Mouse (Mus musculus) ES-E14 (cell line): ENCODE measurements around the gene LTO1. TPM values are rescaled to one million over a fixed set of nuclear protein-coding genes. Genes with fewer than 3 reads are reported as not detected.

ENCODE experiments used
- DNase-seq: peaks from one replicate; pipeline ENCODE4 v3.0.0-alpha.2; 2013; ENCODE audit warnings: low read depth, low spot score
- H3K27ac ChIP-seq: 2 replicates; pipeline ENCODE4 v1.5.1; 2012; ENCODE audit warnings: low read depth, mild to moderate bottlenecking, low read length, moderate library complexity, mixed read lengths; ENCODE audit not compliant: poor library complexity, insufficient read depth, severe bottlenecking
- H3K36me3 ChIP-seq: 2 replicates; pipeline ENCODE4 v1.6.1; 2012; ENCODE audit warnings: mild to moderate bottlenecking, low read length, moderate library complexity, mixed read lengths; ENCODE audit not compliant: control insufficient read depth, poor library complexity, insufficient read depth, severe bottlenecking
- H3K4me1 ChIP-seq, 2 experiments: fragments of 150-350 bp in 1 of 2; sonication (generic) in 1 of 2; 2 replicates each; pipeline ENCODE4 v1.6.1; 2012; ENCODE audit warnings: low read length in 2 of 2, mild to moderate bottlenecking in 1 of 2, mixed read lengths in 1 of 2; ENCODE audit not compliant: control insufficient read depth in 2 of 2, insufficient read depth in 2 of 2, poor library complexity in 1 of 2
- H3K4me3 ChIP-seq, 2 experiments: fragments of 150-350 bp in 1 of 2; sonication (generic) in 1 of 2; 2 replicates each; pipeline ENCODE4 v1.5.1; 2012; ENCODE audit warnings: low read length in 2 of 2, low read depth in 1 of 2, mild to moderate bottlenecking in 1 of 2, mixed read lengths in 1 of 2; ENCODE audit not compliant: insufficient read depth in 1 of 2, poor library complexity in 1 of 2, severe bottlenecking in 1 of 2
- H3K9ac ChIP-seq: 2 replicates; pipeline ENCODE4 v1.6.1; 2012; ENCODE audit warnings: low read depth, mild to moderate bottlenecking, low read length, mixed read lengths; ENCODE audit not compliant: poor library complexity, insufficient read depth, severe bottlenecking
- H3K9me3 ChIP-seq: fragments of 150-350 bp; sonication (generic); 2 replicates; pipeline ENCODE4 v1.6.1; 2012; ENCODE audit warnings: low read depth, mild to moderate bottlenecking, low read length; ENCODE audit not compliant: control insufficient read depth, insufficient read depth
- CHD2 ChIP-seq: IDR thresholded peaks from 2 replicates; pipeline ENCODE4 v1.6.1; 2014; ENCODE audit warnings: mild to moderate bottlenecking, low read depth, low read length, inconsistent platforms
- HCFC1 ChIP-seq: IDR thresholded peaks from 2 replicates; pipeline ENCODE4 v1.6.1; 2012; ENCODE audit warnings: low read length, inconsistent platforms, borderline replicate concordance; ENCODE audit not compliant: insufficient read depth
- MAFK ChIP-seq: IDR thresholded peaks from 2 replicates; pipeline ENCODE4 v1.6.1; 2014; ENCODE audit warnings: mild to moderate bottlenecking, low read depth, low read length, inconsistent platforms; ENCODE audit not compliant: insufficient read depth
- ZC3H11A ChIP-seq: IDR thresholded peaks from 2 replicates; pipeline ENCODE4 v1.6.1; 2012; ENCODE audit warnings: low read depth, mild to moderate bottlenecking, inconsistent platforms, low read length, borderline replicate concordance
- ZNF384 ChIP-seq: IDR thresholded peaks from 2 replicates; pipeline ENCODE4 v1.6.1; 2012; ENCODE audit warnings: low read depth, low read length, inconsistent platforms
- in situ Hi-C, 2 experiments: fragments of 600-800 bp; cut with MboI; formaldehyde crosslinking; loops; one replicate each; pipeline ENCODE4 v1.15.1; 2025; ENCODE audit warnings: low sequenced_read_pairs in 2 of 2, inconsistent platforms in 1 of 2; ENCODE audit not compliant: unreplicated experiment in 2 of 2
- total RNA-seq: library from RNA; depleted of rRNA; stranded (reverse); fragments of 300-350 nt; gene quantifications from 2 replicates; pipeline ENCODE4 v1.2.3, GENCODE M21; 2012

Gene LTO1
- total RNA-seq, 1 experiment: 23.9 TPM

DNA sequence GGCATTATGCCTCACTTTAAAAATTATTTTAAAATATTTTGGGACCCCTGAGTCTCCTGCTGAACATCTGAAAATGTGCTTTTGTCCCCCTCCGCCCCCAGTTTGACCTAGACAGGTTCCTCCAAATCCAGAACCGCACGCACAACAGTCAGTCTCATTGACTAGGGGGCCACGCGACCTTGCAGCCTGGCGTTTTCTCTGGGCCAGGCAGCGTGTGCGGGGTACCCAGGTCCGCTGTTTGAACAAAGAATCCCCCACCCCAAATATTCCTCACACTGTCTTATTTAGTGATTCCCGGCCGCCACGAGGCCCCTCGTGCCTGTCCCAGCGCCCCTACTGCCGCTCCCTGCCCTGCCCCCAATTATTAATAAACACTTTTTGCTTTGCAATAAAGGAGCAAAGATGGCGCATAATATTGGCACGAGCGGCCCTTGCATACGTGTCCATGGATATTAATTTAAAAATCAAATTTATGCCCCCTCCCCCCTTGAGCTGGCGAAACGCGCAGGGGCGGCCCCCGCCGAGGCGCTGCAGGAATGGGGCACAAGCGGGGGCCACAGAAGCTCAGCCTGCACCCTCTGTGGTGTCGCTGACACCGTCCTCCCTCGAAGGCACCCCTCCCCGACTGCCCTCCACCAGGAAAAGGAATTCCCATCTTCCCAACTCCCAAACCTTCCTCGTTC is 23.9 kb downstream of the LTO1 start:
- in situ Hi-C loops: loop anchor here (5.0 to 10.0 kb wide), 3 partner anchors 176 to 306 kb away; no protein-coding TSS in a partner anchor
- TF ChIP-seq MAFK: no peak
- TF ChIP-seq HCFC1: no peak
- no peak for TF ChIP-seq ZC3H11A
- TF ChIP-seq ZNF384: no peak
- TF ChIP-seq CHD2: no peak
- no peaks in the 10 kb centered on the region; a peak in 2 of 4 replicates for H3K4me1 ChIP-seq
- no peak for DNase-seq
- H3K27ac ChIP-seq: no peak overlapping the region
- no peaks in the 10 kb centered on the region for H3K9me3 ChIP-seq
- H3K9ac ChIP-seq: peak overlapping the region; percentile 76
- peak overlapping the region; percentile 75 to 82 for H3K4me3 ChIP-seq
- H3K36me3 ChIP-seq: peaks cover 39% of the 10 kb centered on the region

DNA sequence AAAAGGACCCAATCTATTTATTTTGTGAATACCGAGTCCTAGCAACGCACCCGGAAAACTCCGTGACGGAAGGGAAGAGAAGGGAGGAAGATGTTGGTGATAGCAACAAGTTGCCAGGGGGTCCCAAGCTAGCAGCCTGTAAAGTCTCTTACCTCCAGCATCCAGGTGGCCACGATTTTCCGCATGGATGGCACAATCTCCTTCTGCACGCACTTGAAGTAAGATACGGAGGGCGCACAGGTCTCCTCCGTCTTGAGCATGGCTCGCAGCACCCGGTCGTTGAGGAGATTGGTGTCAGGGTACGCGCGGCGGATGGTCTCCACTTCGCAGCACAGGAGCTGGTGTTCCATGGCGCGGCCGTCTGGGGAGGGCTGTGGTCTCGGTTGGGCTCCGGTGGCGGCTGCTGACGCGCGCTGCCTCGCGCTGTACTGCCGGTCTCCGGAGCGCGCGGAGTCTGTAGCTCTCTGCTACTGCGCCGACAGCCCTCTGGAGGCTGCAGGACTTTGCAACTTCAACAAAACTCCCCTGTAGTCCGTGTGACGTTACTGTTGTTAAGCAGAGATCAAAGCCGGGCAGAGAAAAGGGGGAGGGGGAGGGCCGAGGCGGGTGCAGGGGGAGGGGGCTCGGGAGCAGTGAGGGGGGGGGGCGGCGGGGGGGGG is 24.6 kb downstream of the LTO1 start, which contains the start of gene Ccnd1:
TSS of gene Ccnd1 (minus strand) at position 582 of the 659 bp plus-strand sequence.
- peak; percentile 71 for DNase-seq
- in situ Hi-C loops: loop anchor here (5.0 to 10.0 kb wide), 3 partner anchors 175 to 305 kb away; no protein-coding TSS in a partner anchor
- Histone ChIP-seq H3K4me3 (peak within 1 kb of the TSS; percentile 75 to 82), H3K36me3 (peaks cover 33% of the 10 kb centered on the region), H3K27ac (peak within 1 kb of the TSS; percentile 97), H3K9me3 (no peaks in the 10 kb centered on the region), H3K4me1 (no peaks in the 10 kb centered on the region; a peak in 2 of 4 replicates), H3K9ac (peak within 1 kb of the TSS; percentile 84)
- TF ChIP-seq CHD2 (no peak), MAFK (no peak), ZNF384 (no peak), HCFC1 (no peak), ZC3H11A (no peak)

DNA sequence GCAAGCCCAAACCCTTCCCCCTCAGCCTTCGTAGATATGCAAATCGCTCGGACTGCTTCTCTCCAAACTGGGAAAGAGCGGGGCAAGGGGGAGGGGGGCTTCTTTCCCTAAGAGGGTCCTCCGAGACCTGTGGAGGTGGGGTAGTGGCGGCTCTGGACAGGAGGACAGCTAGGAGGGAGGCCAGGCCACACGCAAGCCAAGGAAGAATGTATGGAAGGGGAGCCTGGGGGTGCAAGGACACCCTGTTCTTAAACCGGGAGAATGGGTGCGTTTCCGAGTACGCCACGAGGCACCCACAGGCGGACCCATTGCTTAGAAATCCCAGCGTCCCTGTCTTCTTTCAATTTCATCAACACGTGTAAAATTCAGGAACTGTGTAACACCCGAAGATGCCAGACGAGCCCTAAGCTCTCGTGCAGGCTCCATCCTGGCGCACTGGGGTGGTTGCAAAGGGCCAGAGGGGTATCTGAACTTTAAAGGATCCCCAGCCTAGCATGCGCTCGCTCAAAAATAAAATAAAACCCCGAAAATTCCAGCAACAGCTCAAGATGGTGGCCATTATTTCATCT is 25.2 kb downstream of the LTO1 start:
- Histone ChIP-seq H3K4me1 (no peaks in the 10 kb centered on the region; a peak in 2 of 4 replicates), H3K36me3 (peaks cover 26% of the 10 kb centered on the region), H3K4me3 (peak overlapping the region; percentile 64 to 75), H3K9me3 (no peaks in the 10 kb centered on the region), H3K27ac (peak overlapping the region; percentile 97), H3K9ac (peak overlapping the region; percentile 84)
- in situ Hi-C loops: no loop called here
- DNase-seq: no peak
- no peak for TF ChIP-seq ZNF384
- TF ChIP-seq HCFC1: no peak

DNA sequence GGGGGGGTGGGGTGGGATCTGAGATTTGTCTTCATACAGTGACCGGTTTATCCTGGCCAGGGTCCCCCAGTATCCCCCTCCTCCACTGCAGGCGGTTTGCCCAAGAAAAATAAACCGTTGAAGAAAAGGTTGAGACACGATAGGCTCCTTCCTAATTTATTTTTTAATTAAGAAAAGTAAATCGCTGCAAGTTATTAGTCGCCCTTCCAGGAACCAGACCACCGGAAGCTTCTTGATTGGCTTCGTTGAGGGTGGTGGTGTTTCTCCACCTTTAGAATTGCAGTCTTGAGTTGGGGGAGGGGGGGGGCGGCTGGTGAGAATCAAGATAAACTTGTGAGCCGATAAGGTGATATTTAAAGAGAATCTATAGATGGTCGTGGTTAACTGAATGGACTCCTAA is 25.7 kb downstream of the LTO1 start:
- Histone ChIP-seq H3K36me3 (peaks cover 22% of the 10 kb centered on the region), H3K4me3 (peak overlapping the region; percentile 64 to 75), H3K4me1 (no peaks in the 10 kb centered on the region; a peak in 2 of 4 replicates), H3K9me3 (no peaks in the 10 kb centered on the region), H3K27ac (peak overlapping the region; percentile 97), H3K9ac (peak overlapping the region; percentile 84)
- in situ Hi-C loops: no loop called here
- DNase-seq: no peak
- no peak for TF ChIP-seq HCFC1
- TF ChIP-seq ZNF384: no peak
- TF ChIP-seq ZC3H11A: no peak
- no peak for TF ChIP-seq CHD2
- TF ChIP-seq MAFK: no peak
